Mouse (Mus musculus) right cerebral cortex, postnatal 10 days (tissue): ENCODE measurements at regions not wholly inside any gene's neighbourhood (a gene's known extent, or its start where the extent isn't known, plus 50 kb on each side); places are given as distances from the start of the nearest gene placed in this dataset.
A peak's percentile ranks its signal among the peaks of the same experiment; 100 is the strongest.
"Not testable (repeated sequence)": the region's sequence is repeated elsewhere in the genome, so short reads cannot be mapped to it uniquely, and the experiment has no call there.

Experiments
- DNase-seq, 2 experiments: peaks; one replicate each; pipeline ENCODE4 v3.0.0; 2021; ENCODE audit warnings: low spot score in 2 of 2

DNA sequence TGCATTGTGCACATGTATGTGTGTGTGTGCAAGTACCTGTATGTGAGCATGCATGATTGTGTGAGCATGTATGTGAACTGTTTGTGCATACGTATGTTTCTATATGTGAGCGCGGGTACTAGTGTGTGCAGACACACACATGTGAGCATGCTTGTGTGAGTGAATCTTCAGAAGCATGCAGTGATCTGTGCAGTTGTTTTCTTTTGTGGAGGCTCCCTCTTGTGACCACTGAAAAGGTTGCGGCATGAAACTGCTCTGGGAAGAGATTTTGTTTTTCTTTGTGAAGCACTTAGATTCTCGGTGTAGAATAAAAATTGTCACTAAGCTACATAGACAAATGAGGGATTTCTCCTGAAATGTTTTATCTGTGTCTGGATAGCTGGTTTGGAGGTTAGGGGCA, 189.2 kb upstream of the Rapgef5 start:
- not testable (repeated sequence) for DNase-seq

DNA sequence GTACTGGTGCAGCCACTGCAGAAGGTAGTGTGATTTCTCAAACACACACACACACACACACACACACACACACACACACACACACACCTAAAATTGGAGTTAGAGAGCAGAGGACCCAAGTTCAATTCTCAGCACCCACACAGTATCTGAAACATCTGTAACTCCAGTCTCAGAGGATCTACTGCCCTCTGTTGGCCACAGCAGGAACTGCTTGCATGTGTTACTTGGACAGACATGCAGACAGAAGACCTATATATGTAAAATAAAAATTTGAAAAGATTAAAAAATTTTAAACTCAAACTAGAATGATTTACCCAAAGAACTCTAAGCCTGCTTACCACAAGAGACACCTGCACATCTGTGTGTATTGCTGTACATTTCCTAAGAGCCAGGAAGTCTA, 185.9 kb upstream of the Rapgef5 start:
- no peak for DNase-seq

DNA sequence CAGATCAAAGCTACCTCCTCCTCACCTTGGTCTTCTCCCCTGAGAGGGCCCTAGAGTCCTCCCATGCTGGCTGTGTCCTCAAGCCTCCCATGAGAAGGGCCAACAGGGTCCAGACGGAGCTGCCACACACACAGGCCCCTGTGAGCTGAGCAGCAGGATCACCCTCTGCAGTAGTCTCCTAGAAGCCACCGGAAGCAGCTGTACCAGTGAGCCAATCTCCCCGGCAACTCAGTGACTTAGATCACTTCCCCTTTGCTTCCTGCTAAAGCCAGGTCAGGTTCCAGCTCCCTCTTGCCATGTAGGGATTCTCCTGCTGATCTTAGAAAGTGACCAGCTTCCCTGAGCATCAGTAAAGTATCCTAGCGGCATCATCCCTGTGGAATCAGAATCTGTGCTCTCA, 179.4 kb upstream of the Rapgef5 start:
- DNase-seq: no peak

DNA sequence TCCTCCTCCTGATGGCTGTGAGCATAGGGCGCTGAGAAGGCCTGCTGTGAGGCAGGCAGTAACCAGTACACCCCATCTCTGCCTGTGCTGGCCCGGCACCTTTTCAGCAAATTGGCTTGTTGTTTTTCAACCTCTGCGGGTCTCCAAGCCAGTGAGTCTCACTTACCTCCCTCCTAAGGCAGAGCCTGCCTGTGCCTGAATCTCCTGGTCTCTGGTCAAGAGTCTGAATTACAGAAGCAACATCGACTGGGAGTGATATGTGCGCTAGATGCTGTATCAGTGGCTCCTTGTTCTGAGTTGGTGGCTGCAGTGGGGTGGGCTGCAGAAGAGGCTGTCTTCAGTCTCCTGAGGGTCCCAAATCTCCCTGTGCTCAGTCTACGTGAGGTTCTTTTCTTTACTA, 174.0 kb upstream of the Rapgef5 start:
- DNase-seq: no peak

DNA sequence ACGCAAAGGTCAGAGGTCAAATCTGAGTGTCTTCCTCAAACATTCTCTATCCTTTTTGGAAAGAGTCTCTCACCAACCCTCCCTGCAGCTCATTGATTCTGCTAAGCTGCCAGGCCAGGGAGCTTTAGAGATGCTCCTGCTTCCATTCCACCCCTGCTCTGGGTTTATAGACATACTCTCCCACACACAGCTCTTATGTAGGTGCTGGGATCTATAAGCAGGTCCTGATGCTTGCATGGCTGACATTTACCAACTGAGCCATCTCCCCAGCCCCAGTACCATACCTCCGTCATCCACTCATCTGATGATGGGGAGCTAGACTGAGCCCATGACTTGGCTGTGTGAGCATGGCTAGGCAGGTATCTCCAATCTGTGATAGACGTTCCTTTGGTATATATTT, 173.2 kb upstream of the Rapgef5 start:
- DNase-seq: no peak

DNA sequence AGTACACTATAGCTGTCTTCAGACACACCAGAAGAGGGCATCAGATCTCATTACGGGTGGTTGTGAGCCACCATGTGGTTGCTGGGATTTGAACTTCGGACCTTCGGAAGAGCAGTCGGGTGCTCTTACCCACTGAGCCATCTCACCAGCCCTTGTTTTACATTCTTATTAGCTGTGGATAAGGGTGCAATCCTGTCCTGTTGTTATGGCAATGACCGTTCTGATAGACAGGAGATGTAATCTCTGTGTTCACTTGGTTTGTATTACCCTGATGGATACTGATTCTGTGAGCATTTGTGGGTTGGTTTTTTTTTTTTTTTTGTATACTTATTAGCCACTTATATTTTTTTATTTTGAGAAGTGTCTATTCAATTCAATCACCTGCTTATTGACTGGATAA, 172.7 kb upstream of the Rapgef5 start:
- not testable (repeated sequence) for DNase-seq

DNA sequence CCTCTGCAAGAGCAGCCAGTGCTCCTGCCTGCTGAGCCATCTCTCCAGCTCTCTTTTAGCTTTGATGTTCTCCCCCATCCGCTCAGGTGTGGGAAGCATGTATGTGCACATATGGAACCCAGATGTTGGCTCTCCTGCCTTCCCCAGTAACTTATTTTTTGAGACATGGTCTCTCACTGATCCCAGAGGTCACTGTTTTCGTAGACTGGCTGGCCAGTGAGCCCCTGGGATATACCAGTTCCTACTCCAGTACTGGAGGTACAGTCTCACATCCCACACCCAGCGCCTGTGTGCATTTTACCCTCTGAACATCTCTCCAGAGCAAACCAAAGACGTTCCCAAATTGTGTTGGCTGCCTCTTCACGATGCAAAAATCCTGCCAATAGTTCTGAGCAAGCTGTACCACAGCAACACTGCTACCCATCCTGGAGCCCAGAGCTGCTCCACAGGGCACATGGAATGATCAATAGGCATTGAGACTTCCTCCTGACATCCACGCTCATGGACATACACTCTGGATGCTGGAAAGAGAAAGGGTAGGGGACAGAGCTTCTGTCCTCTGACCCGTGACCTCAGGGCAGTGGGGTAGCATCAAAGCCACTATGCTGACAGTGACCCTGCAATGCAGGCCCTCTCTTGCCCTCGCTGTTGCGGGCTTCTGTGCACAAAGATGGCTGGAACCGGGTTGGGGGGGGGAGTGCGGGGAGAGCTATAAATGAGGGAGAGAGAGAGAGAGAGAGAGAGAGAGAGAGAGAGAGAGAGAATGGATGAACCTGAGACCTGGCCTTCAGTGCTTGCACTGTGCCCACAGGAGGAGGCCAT, 171.8 kb upstream of the Rapgef5 start:
- peak; percentile 67 to 70 for DNase-seq

DNA sequence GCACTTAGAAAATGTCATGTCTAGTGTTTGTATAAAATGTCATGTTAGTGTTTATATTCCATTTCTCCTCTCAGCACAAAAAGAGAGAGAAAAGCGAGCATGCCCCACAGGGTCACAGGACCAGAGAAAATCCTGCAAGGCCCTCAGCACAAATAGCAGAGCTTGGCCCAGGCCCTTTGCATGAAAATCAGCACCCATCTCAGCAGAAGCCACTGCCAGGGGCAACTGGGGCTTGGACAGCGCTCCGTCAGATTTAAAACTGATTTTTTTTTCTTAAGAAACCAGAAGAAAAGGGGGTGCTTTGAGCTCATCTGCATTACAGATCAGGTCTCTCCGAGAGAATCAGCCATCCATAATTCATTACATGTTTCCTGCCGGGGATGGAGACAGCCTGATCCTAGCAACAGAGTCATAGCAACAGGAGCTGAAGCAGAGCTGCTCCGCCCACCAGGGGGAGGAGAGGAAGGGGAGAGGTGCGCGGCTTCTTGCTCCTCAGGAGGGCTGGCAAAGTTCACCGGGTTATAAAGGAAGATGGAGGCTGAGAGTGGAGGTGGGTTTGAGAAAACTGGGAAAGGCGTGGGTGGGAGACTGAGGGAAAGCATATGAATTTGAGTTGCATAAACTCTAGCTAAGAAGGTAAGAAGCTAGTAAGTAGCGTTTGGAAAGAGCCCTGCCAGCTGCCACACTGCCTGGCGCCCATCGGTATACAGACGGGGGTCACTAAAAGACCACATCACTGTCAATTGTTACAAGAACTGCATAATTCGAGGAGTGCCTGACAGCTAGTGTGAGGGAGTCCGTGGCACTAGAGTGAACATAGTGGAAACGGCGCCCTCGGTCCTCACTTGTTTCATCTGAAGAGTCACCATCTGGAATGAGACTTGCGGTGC, 170.9 kb upstream of the Rapgef5 start:
- DNase-seq: peak; percentile 89 to 94

DNA sequence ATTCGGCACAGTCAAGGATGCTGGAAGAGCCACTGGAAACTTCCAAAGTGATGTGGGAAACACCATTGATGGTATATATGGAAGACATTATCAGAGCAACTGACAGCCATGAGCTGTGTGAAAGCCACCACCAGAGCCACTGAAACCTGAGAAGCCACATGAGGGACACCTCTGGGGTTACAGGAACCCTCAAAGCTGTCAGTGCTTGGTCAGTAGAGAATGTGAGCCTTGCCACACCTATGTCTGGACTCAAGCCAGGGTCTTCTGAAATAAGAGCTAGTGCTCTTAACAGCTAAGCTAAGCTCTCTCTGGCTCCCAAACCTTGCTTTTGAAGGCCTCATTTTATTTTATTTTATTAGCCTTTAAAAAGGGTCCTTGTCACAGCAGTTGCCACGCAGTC, 170.2 kb upstream of the Rapgef5 start:
- DNase-seq: no peak

DNA sequence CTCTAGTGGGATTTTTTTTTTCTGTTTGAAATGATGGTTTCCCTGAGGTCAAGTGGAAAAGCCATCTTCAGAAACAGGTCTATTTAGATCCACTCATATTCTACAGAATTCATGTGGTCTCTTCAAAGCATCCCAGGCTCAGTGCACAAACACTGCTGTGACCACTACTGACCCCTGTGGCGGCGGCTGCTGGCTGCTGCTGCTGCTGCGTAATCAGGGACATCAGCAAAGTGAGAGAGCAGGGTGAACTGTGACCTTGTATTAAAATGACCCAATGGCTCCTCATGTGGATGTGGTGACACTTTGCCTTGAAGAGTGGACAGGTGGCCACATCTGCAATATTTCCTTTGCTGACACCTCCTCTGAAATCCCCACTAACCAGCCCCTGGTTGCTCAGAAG, 169.1 kb upstream of the Rapgef5 start:
- no peak for DNase-seq

DNA sequence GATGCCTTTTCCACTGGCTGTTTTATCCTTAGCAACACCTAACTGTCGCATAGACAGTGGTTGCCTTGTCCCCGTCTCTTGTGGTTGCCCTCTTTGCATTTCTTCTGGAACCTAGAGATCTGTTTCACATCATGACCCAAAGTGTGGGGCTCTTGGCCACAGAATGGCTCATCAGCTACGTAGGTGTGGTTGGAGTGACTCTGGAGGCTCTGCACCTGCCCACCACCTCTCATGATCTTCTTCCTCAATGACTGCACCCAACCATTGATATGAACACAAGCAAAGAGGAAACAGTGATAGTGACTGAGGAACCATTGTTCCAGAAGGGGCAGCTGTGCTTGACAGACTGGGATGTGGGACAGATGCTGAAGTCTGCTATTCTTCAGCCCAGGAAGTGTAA, 167.8 kb upstream of the Rapgef5 start:
- DNase-seq: no peak

DNA sequence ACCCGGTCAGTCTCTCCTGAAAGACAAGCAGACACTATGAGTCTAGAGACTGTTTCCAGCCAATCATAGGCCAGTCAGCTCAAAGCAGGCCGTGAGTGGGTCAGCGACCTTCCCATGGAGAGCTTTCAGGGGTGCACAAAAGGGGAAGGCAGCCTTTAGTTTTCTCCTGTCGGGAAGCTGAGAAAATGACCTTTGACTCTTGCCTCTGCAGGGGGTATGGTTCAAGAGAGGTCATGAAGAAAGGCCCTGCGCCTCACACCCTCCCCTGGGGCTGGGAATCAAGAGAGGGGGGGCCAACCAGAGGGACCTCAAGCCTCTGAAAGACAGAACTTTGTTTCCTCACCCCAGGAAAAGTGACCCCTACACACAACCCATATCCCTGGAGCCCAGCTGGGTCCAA, 164.4 kb upstream of the Rapgef5 start:
- no peak for DNase-seq

DNA sequence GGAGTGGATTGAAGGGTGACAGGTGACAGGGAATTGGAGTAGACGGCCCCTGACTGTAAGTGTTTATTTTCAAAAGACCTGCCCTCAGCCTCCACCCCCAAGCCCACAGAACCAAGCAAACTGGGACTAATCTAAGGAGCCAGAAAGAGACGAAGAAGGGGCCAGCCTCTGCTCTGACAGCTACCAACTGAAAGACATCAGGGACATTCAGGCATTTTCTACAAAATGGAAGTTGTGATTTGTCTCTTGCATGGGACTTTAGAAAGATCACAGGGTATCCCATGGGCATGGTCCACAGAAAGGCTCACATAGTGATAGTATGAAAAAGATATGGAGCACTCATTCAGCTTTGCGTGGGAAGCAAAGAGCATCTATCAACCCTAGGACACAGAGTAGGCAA, 163.8 kb upstream of the Rapgef5 start:
- DNase-seq: no peak

DNA sequence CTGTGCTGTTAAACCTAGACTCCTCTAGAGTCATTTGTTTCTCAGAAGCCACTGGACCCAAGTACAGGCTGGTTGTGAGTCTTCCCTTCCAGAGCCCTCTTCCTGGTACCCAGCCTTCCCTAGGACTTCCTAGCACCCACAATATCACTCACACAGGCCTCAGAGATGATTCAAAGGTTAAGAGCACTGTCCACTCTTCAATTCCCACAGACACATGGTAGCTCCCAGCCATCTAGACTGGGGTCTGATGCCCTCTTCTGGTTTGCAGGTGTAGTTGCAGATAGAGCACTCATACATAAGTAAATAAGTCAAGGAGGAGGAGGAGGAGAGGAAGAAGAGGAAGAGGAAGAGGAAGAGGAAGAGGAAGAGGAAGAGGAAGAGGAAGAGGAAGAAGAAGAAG, 163.3 kb upstream of the Rapgef5 start:
- no peak for DNase-seq

DNA sequence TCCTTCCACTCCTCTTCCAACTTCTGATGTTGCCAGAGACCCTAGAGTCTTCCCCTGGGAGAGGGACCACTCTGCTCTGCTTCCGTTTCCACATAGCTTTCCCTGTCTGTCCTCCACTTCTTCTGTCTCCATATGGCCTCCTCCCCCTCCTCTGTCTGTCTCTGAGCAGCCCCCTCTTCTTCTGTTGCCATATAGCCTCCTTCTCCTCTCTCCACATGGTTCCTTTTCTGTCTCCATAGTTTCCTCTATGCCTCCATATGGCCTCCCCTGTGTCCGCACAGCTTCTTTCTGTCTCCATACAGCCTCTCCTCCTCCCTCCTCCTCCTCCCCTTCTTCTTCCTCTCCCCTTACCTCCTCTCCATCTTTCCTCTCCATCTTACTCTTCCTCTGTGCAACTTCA, 158.5 kb upstream of the Rapgef5 start:
- peak; percentile 46 to 79 for DNase-seq

DNA sequence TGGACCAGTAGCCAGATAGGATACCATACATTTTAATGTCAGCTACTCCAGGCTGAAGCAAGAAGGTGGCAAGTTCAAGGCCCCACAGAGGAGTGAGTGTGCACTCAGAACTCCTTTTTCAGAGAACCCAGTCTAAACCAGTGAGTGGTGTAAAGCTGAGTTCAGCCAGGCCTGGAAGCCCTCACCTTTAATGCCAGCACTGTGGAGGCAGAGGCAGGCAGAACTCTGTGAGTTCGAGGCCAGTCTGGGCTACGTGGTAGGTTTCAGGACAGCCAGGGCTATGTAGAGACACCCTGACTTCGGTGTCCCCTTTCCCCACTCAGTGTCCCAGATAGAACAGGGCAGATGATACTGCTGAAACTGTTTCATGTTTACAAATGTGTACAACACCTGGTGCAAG, 157.4 kb upstream of the Rapgef5 start:
- no peak for DNase-seq

DNA sequence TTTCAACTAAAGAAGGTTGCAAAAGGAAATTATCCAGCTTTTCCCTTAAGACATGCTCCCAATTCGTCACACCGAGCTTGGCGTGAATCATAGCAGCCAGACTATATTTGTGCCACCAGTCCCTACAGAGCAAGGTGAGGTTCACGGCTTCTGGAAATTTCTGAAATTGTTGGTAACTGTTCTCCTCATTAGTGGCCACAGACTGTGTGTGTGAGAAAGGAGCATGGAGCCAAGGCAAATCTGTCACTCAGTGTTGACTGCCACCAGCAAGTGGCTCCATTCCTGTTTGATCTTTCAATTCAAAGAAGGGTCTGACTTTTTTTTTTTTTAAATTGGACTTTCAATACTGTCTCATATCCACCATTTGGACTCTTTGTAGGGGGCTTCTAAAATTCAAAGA, 156.1 kb upstream of the Rapgef5 start:
- DNase-seq: no peak

DNA sequence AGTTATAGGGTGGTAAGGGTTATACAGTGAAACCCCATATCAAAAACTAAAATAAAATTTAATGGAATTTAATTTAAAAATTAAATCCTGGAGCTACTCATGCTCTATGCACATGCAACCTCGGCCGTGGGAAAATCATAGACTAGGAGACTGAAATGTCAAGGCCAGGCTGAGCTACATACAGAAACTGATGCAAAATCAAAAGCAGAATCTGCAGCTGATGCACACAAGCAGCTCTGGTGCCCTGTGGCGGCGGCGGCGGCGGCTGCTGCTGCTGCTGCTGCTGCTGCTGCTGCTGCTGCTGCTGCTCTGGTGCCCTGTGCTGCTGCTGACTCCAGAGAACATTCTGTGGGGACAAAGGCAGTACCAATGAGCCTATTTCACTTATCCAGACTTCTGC, 154.5 kb upstream of the Rapgef5 start:
- peak in 1 of 2 experiments; percentile 13 for DNase-seq

DNA sequence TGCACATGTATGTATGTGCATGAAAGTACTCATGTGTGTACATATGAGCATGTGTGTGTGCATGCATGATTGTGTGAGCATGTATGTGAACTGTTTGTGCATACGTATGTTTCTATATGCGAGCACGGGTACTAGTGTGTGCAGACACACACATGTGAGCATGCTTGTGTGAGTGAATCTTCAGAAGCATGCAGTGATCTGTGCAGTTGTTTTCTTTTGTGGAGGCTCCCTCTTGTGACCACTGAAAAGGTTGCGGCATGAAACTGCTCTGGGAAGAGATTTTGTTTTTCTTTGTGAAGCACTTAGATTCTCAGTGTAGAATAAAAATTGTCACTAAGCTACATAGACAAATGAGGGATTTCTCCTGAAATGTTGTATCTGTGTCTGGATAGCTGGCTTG, 152.8 kb upstream of the Rapgef5 start:
- DNase-seq: peak in 1 of 2 experiments; percentile 12

DNA sequence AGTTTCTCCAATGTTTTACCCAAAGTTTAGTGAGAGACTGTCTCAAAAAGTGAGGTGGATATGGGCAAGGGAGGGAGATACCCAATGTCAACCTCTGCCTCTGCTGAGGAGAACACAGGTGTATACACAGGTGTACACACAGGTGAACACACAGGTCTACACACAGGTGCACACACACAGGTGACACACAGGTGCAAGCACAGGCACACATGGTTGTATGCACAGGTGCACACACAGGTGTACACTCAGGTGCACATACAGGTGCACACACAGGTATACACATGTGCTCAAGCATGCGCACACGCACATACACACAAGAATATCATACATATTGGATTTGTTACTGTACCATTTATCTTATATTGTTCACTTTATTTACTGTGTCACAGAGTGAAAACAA, 151.1 kb upstream of the Rapgef5 start:
- peak in 1 of 2 experiments; percentile 20 for DNase-seq

DNA sequence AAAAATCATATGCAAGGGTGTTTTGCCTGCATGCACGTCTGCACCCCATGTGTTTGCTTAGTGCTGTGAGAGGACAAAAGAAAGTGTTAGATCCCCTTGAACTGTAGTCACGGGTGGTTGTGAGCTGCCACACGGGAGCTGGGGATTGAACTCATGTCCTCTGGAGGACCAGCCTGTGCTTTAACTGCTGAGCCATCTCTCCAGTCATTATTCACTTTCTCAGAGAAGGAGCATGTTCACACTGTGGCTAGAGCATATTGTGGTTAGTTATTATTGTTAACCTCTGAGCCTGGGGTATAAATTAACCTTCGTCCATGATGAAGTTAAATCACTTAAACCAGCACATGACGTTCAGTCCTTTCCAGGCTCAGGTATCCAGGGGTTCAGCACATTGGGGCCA, 150.4 kb upstream of the Rapgef5 start:
- peak in 1 of 2 experiments; percentile 16 for DNase-seq

DNA sequence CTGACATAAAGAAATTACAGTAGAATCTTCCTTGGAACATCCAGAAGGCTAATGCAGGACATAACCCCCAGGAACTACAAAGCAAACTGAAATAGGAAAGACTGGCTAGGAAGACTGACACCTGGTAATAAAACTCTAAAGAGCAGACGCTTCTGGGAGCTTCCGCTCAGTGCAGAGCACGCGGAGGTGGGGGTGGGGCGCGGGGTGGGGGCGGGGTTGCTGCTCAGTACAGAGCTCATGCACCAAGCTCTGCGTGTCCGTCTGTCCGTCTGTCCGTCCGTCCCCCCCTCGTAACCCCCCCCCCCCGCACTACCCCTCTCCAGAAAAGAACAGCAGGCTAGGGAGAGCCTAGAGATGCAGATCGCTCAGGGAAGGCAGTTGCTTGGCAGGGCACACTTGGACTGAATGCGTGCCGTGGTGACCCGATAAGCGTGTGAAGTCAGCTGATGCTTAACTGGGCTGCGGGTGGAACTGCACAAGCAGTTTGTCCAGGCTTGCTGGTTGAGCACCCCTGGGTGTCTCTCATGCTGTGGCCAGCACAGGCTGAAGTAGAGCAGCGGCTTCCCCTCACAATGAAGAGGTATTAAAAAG, 137.9 kb upstream of the Rapgef5 start:
- DNase-seq: peak in 1 of 2 experiments; percentile 11
